Mouse (Mus musculus) kidney, postnatal 0 days (tissue): ENCODE results near the gene Fam135a. TPM values are rescaled to one million over a fixed set of nuclear protein-coding genes. Genes with fewer than 3 reads are reported as not detected.

Experiments used
- ATAC-seq: fragments of 200-750 bp; cut with Nextera tagmentation; replicated peaks from 2 replicates; pipeline ENCODE4 v1.8.0; 2017; ENCODE audit warnings: low read depth, moderate number of reproducible peaks, moderate TSS enrichment, moderate library complexity; ENCODE audit not compliant: low FRiP score
- DNase-seq: peaks from one replicate; pipeline ENCODE4 v3.0.0-alpha.2; 2016; ENCODE audit warnings: low spot score
- H3K27ac ChIP-seq: fragments of 300-500 bp; sonication (generic); 2 replicates; pipeline ENCODE4 v1.5.1; 2014; ENCODE audit warnings: mild to moderate bottlenecking
- H3K27me3 ChIP-seq: fragments of 300-500 bp; sonication (generic); 2 replicates; pipeline ENCODE4 v1.6.1; 2014; ENCODE audit warnings: low read length, mixed read lengths; ENCODE audit not compliant: insufficient read depth
- H3K36me3 ChIP-seq: fragments of 300-500 bp; sonication (generic); 2 replicates; pipeline ENCODE4 v1.6.1; 2014; ENCODE audit warnings: low read length, mixed read lengths; ENCODE audit not compliant: insufficient read depth
- H3K4me1 ChIP-seq: fragments of 300-500 bp; sonication (generic); replicated peaks from 2 replicates; pipeline ENCODE4 v1.6.1; 2014; ENCODE audit warnings: antibody characterized with exemption, low read length, mixed read lengths; ENCODE audit not compliant: insufficient read depth
- H3K4me2 ChIP-seq: fragments of 300-500 bp; sonication (generic); 2 replicates; pipeline ENCODE4 v1.6.1; 2014; ENCODE audit warnings: mild to moderate bottlenecking, low read length, moderate library complexity, mixed read lengths
- H3K4me3 ChIP-seq: fragments of 300-500 bp; sonication (generic); replicated peaks from 2 replicates; pipeline ENCODE4 v1.5.1; 2014; ENCODE audit warnings: low read depth, low read length
- H3K9ac ChIP-seq: fragments of 300-500 bp; sonication (generic); 2 replicates; pipeline ENCODE4 v1.6.1; 2014; ENCODE audit warnings: low read depth, low read length
- H3K9me3 ChIP-seq: fragments of 300-500 bp; sonication (generic); replicated peaks from 2 replicates; pipeline ENCODE4 v1.6.1; 2016; ENCODE audit warnings: low read length, inconsistent platforms, mixed read lengths
- CTCF ChIP-seq: IDR thresholded peaks from 2 replicates; pipeline ENCODE4 v1.5.1; 2016; ENCODE audit warnings: antibody characterized with exemption, low read depth, mild to moderate bottlenecking, moderate library complexity
- WGBS: fragments of 180-500 bp; shearing (Covaris S2); extraction: QIAGEN DNeasy Blood & Tissue Kit; methylation state at CpG from one replicate; pipeline ENCODE4 v1.1.7; 2014; 5-methylcytosine and 5-hydroxymethylcytosine counted together
- polyA plus RNA-seq: library from polyadenylated mRNA; unstranded; fragments of >200 nt; fragmentation: Nextera tagmentation; extraction: Ambion mirVana; gene quantifications from 2 replicates; pipeline ENCODE4 v1.2.1, GENCODE M21; 2015

Fam135a gene
- 21.8 and 22.5 TPM in 2 replicates for polyA plus RNA-seq

DNA sequence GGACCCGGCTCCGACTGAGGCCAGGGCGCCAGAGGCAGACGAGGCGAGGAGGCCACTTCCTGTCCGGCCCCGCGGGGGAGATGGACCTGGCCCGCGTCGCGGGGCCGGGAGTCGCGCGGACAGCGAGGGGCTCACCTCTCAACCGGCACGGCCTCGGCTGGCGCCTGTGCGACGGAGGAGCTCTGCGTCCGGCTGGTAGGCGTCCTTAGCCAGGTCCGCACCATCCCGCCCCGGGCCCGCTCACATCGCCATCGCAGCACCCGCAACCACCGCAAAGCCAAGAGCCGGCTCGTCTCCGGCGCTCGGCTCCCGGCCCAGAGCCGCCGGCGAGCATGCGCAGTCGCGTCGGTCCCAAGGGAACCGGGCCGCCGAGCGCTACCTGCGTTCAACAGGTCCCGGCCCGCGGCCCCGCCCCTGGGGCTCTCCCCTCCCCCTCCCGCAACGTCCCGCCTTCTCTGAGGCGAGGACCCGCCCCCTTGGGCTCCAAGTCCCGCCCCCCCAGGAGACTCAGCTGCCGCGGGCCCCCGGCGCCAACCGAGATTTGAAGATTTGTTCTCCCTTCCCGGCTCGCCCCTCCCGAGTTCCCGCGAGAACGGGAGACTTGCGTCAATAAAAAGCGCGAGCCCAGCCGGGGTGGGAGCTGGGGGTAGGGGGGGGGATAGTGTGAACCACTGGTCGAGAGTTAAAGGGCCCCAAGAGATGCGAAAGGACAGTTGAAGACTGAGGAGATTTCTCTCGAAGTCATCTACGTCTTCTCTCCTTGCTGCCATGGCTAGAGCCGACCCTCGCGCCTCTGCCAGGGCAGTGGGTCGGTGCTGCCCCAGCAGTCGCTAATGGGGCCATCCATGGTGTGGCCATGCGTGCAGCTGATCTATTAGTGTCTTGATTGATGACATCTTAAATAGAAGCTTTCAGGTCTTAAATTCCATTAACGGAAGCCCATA lies at the start of gene Fam135a:
Gene Fam135a, minus strand, starts transcription at position 416 of the 944 bp plus-strand sequence.
- no peaks in the 10 kb centered on the region for H3K27me3 ChIP-seq
- H3K9me3 ChIP-seq = no peaks in the 10 kb centered on the region
- DNase-seq = peak; percentile 97
- TF ChIP-seq CTCF = no peak
- H3K36me3 ChIP-seq = no peaks in the 10 kb centered on the region
- peaks cover 11% of the 10 kb centered on the region; the same call in 1 of the 2 replicates for H3K4me1 ChIP-seq
- H3K27ac ChIP-seq = peak within 1 kb of the TSS; percentile 77
- peak within 1 kb of the TSS; percentile 96 for H3K9ac ChIP-seq
- H3K4me2 ChIP-seq = peak within 1 kb of the TSS; percentile 89
- H3K4me3 ChIP-seq = peak within 1 kb of the TSS; percentile 85
- ATAC-seq = peak; percentile 94
- WGBS = under 1% methylated on average over 68 of the region's 88 CpGs

- TF ChIP-seq CTCF = no peak
- Histone ChIP-seq H3K4me1 (no peaks in the 10 kb centered on the region), H3K27ac (no peak overlapping the region), H3K9ac (no peak overlapping the region), H3K27me3 (no peaks in the 10 kb centered on the region), H3K4me3 (no peak overlapping the region), H3K4me2 (no peak overlapping the region), H3K9me3 (no peaks in the 10 kb centered on the region), H3K36me3 (no peaks in the 10 kb centered on the region)
- no peak for ATAC-seq
- no peak for DNase-seq
- 88% methylated on average over 8 of the region's 8 CpGs for WGBS
Measured at GRCm38 (mm10) chr1:24143504-24143903, 43.4 kb upstream of the Fam135a start.

DNA sequence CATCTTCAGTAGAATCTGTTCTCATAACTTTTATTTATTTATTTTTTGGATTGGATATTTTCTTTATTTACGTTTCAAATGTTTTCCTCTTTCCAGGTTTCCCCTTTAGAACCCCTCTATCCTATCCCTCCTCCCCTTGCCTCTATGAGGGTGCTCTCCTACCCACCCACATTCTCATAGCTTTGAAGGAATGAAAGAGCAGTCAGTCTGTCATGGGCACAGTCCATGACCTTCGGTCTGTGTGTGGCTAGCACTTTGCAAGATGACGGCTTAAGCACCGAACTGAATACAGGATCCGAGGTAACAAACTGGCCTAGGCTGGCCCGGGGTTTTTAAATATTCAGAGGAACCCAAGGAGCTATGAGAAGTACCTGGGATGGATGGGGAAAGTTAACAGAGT lies 40.4 kb upstream of the Fam135a start:
- no peak for TF ChIP-seq CTCF
- Histone ChIP-seq H3K27ac (no peak overlapping the region), H3K27me3 (no peaks in the 10 kb centered on the region), H3K4me2 (no peak overlapping the region), H3K4me1 (no peaks in the 10 kb centered on the region), H3K9me3 (no peaks in the 10 kb centered on the region), H3K4me3 (no peak overlapping the region), H3K36me3 (no peaks in the 10 kb centered on the region), H3K9ac (no peak overlapping the region)
- DNase-seq = no peak
- ATAC-seq = no peak
- 83% methylated on average over 6 of the region's 6 CpGs for WGBS

DNA sequence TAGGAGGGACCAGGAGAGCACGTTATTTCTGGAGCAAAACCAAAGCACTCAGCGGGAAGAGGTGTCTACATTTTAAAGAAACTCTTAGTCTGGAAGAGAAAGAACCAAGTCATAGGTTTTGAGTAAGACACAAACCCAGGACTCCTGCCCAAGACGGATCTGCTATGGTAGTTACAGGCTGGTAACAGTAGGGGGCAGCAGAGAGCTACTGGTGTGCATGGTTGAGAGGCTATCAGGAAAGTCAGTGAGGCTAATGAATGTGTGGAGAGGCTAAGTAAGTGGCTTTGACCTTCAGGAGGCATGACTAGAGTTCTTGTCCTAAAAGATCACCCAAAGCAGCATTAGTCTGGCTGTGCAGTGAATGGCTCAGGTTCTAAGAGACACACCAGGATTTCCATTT lies 37.0 kb upstream of the Fam135a start:
- 7% methylated on average over 3 of the region's 3 CpGs for WGBS
- DNase-seq = peak; percentile 55

DNA sequence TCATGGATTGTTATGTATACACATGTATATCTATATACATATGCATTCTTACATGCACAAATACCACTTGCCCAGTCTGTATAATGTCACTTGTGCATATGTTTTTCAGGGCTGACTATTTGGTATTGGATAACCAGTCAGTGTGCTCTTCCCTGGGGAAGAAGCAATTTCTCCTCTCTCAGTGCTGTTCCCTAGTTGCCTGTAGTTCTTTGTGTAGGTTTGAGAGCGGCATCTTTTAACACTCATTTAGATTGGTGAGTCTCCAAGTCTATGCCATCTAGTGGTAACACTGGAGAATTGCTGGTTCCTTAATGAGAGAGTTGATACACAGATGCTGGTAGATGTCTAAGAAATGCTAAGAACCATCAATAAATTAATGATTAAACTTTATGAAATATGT lies 34.7 kb upstream of the Fam135a start:
- Histone ChIP-seq H3K4me3 (no peak overlapping the region), H3K27me3 (no peaks in the 10 kb centered on the region), H3K4me1 (no peaks in the 10 kb centered on the region), H3K4me2 (no peak overlapping the region), H3K36me3 (no peaks in the 10 kb centered on the region), H3K27ac (no peak overlapping the region), H3K9me3 (no peaks in the 10 kb centered on the region), H3K9ac (no peak overlapping the region)
- peak; percentile 78 for TF ChIP-seq CTCF
- DNase-seq (peak; percentile 86), ATAC-seq (no peak; the same call in 1 of the 2 replicates)
- 0% methylated on average over 1 of the region's 1 CpGs for WGBS

More for the DNA sequence above, 37.0 kb upstream of the Fam135a start:
- H3K27ac ChIP-seq = no peak overlapping the region
- no peak overlapping the region for H3K9ac ChIP-seq
- peak; percentile 94 for TF ChIP-seq CTCF
- no peaks in the 10 kb centered on the region for H3K27me3 ChIP-seq
- H3K36me3 ChIP-seq = no peaks in the 10 kb centered on the region
- H3K9me3 ChIP-seq = no peaks in the 10 kb centered on the region
- no peak overlapping the region for H3K4me2 ChIP-seq
- ATAC-seq = peak; percentile 52; the same call in 1 of the 2 replicates
- no peak overlapping the region for H3K4me3 ChIP-seq
- H3K4me1 ChIP-seq = no peaks in the 10 kb centered on the region

GRCm38 (mm10) chr1:24133853-24134252 lies 33.7 kb upstream of the Fam135a start:
- DNase-seq = no peak
- H3K4me1 ChIP-seq = no peaks in the 10 kb centered on the region
- H3K9ac ChIP-seq = no peak overlapping the region
- no peaks in the 10 kb centered on the region for H3K36me3 ChIP-seq
- no peaks in the 10 kb centered on the region for H3K27me3 ChIP-seq
- H3K27ac ChIP-seq = no peak overlapping the region
- no peak overlapping the region for H3K4me2 ChIP-seq
- no peak; the same call in 1 of the 2 replicates for ATAC-seq
- no peaks in the 10 kb centered on the region for H3K9me3 ChIP-seq
- H3K4me3 ChIP-seq = no peak overlapping the region
- 45% methylated on average over 19 of the region's 19 CpGs for WGBS
- no peak for TF ChIP-seq CTCF
